Mouse (Mus musculus): Measurements from ENCODE around the gene Gm21833.
"Not testable (repeated sequence)": the region's sequence is repeated elsewhere in the genome, so short reads cannot be mapped to it uniquely, and the experiment has no call there.

Gm21833 gene

DNA sequence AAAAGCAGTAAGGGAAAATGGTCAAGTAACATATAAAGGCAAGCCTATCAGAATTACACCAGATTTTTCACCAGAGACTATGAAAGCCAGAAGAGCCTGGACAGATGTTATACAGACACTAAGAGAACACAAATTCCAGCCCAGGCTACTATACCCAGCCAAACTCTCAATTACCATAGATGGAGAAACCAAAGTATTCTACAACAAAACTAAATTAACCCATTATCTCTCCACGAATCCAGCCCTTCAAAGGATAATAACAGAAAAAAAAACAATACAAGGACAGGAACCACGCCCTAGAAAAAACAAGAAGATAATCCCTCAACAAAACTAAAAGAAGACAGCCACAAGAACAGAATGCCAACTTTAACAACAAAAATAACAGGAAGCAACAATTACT lies at the start of gene Gm21833:
Gene Gm21833, plus strand, starts transcription at position 301 of the 400 bp plus-strand sequence.
- not testable (repeated sequence) for DNase-seq (ENCODE audit: low read depth, low spot score)

DNA sequence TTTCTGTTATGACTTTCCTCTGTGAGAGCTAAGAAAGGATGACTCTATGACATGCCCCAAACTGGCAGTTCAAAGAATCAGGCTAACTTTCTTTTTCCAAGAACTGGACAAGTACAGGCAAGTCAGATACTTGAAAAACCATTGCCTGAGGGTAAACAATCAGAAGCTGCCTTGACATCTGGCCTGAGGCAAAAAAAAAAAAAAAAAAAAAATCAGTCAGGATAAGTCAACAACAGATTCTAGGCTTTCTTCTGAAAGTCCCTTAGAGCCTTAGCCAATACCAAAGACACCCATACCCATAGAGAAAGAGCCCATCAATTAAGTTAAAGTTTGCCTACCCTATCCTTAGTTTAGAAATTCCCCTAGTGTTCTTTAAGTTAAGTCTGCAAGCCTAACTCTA lies 38.7 kb upstream of the Gm21833 start:
- DNase-seq (ENCODE audit: low read depth, low spot score), result peak; percentile 2

DNA sequence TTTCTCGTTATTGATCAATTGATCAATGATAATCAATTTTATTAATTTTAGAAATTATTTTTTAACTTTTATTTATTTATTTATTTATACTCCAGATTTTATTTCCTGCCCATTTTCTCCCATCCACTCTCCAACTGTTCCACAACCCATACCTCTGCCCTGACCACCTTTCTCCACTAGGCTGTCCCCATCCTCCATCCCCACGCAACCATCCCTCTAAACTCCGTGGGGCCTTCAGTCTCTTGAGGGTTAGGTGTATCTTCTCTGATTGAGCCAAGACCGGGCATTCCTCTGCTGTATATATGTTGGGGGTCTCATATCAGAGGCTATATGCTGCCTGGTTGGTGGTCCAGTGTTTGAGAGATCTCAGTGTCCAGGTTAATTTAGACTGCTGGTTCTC lies 31.7 kb upstream of the Gm21833 start:
- no peak for DNase-seq (ENCODE audit: low read depth, low spot score)

DNA sequence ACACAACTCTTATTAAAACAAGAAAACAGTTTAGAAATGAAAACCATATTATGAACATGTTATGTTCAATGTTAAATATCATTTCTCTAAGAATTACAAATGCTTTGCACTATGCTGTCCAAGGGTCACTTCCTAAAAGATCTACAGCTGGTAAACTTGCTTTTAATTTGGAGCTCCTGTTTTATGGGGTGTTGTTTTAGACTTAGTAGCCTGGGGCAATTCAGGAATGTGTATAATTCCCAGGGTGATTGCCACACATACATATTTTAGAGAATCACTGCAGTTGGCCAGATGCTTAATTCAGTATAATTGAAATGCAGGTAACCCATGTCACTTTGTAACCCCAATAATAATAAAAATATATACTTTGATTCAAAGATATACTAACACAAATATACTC lies 12.9 kb upstream of the Gm21833 start:
- no peak for DNase-seq (ENCODE audit: low read depth, low spot score)

DNA sequence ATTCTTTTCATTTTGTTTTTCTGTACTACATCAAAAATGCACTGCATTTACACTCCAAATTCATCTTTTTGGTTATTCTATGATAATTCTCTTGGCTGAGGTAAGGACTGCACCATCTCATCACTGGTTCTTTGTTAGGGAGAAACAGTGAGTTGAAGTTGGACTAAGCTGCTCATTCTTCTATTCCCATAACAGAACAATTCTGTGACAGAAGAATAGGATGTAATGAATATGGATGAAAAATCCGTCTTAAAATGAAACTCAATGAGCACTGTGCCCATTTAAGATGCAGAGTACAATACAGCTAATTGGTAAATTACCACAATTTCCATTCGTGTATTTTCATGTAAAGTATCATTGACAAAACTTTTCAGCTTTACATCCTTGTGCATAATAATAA lies 11.6 kb upstream of the Gm21833 start:
- no peak for DNase-seq (ENCODE audit: low read depth, low spot score)

DNA sequence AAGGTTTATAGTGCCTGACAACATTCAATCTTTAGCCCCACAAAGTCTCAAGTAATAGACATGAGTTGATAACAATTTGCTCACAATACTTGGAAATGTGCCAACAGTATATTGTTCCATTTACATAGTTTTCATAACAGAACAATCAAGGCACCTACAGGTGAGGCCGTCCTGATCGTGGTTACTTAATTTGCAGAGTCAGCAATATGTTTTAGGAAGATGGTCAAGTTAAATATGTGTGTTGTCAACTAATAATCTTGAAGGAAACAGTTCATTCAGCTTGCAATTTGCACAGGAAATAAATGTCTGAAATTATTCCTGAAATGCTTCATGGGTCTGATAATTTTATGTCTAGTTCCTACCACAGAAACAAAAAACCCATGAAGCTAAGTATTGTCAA lies 27.6 kb downstream of the Gm21833 start:
- DNase-seq (ENCODE audit: low read depth, low spot score), result no peak

DNA sequence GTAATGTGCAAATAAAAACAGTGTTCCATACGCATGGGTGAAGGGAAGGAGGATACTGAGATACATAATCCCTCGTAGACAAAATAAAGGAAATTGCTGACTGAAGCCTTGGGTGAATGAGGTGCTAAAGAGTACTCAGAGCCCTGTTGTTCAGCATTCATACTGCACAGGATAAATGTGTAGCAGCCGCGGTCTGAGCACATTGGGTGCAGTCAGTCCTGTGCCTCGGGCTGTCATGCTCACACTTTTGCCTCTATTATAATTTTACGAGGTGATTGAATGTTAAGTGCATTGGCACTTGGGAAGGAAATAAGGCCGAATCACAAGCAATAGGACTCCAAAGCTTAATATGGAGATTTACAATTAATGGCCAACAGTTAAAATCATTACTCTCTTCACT lies 36.4 kb downstream of the Gm21833 start:
- DNase-seq (ENCODE audit: low read depth, low spot score), result no peak

Data from ZHBTc4 (cell line).